Mouse (Mus musculus): ENCODE data around the gene Mrtfa. TPM values are rescaled to one million over a fixed set of nuclear protein-coding genes. Genes with fewer than 3 reads are reported as not detected.

Mrtfa gene
- total RNA-seq (2023) = 100 to 1,000 TPM; 191 to 216 TPM

GRCm38 (mm10) chr15:81190630-81191178, at the start of gene Mrtfa:
Gene Mrtfa, minus strand, starts transcription at chr15:81190757.

GRCm38 (mm10) chr15:81235086-81235920, 44.7 kb upstream of the Mrtfa start, which contains the start of gene Mchr1:
Gene Mchr1, plus strand, starts transcription at chr15:81235499.

GRCm38 (mm10) chr15:80977620-80978334, 212.8 kb downstream of the Mrtfa start, which contains the start of gene Sgsm3:
Gene Sgsm3, plus strand, starts transcription at chr15:80977765.

Other genes starting within 250 kb of the Mrtfa start
- gene Adsl, start 242.3 kb downstream of the Mrtfa start, total RNA-seq (2023) = 10 to 100 TPM; 20.2 to 24.3 TPM
- gene Sgsm3, start 213.0 kb downstream of the Mrtfa start, total RNA-seq (2023) = 1 to 10 TPM; 7.2 to 7.4 TPM
- not detected for gene Mchr1, start 44.7 kb upstream of the Mrtfa start, total RNA-seq (2023)
- gene Slc25a17, start 170.1 kb upstream of the Mrtfa start, total RNA-seq (2023) = 10 to 100 TPM; 24.3 to 25.5 TPM
- gene St13, start 209.3 kb upstream of the Mrtfa start, total RNA-seq (2023) = 10 to 100 TPM; 43.0 to 50.3 TPM
- gene Xpnpep3, start 209.4 kb upstream of the Mrtfa start, total RNA-seq (2023) = 10 to 100 TPM in 1 of 2 experiments, 1 to 10 TPM in 1; 9.3 to 10.5 TPM
- not detected for gene Dnajb7, start 217.5 kb upstream of the Mrtfa start, total RNA-seq (2023)